Mouse (Mus musculus) MEL (cell line): ENCODE measurements around the gene Cic. TPM values are rescaled to one million over a fixed set of nuclear protein-coding genes. Genes with fewer than 3 reads are reported as not detected.

Experiments used
- DNase-seq: peaks from one replicate; pipeline ENCODE4 v3.0.0; 2011; ENCODE audit warnings: low read depth, low spot score
- H3K27ac ChIP-seq: 2 replicates; pipeline ENCODE4 v1.5.1; 2012; ENCODE audit warnings: low read depth, mild to moderate bottlenecking, control low read depth, low read length, moderate library complexity; ENCODE audit not compliant: control insufficient read depth
- H3K27me3 ChIP-seq, 2 experiments: fragments of 150-350 bp in 1 of 2; sonication (generic) in 1 of 2; 2 replicates each; pipeline ENCODE4 v1.6.1; 2012; ENCODE audit warnings: low read length in 2 of 2, mild to moderate bottlenecking in 2 of 2, improper control_type of control experiment in 1 of 2, moderate library complexity in 1 of 2; ENCODE audit not compliant: insufficient read depth in 2 of 2, control insufficient read depth in 1 of 2
- H3K36me3 ChIP-seq, 2 experiments: 2 replicates each; pipeline ENCODE4 v1.6.1; 2012 to 2014; ENCODE audit warnings: low read length in 2 of 2, improper control_type of control experiment in 1 of 2, inconsistent platforms in 1 of 2, mild to moderate bottlenecking in 1 of 2; ENCODE audit not compliant: insufficient read depth in 2 of 2, control insufficient read depth in 1 of 2
- H3K4me1 ChIP-seq, 2 experiments: fragments of 150-350 bp in 1 of 2; sonication (generic) in 1 of 2; 2 replicates each; pipeline ENCODE4 v1.6.1; 2012; ENCODE audit warnings: low read length in 2 of 2, improper control_type of control experiment in 1 of 2, mild to moderate bottlenecking in 1 of 2; ENCODE audit not compliant: insufficient read depth in 2 of 2, control insufficient read depth in 1 of 2
- H3K4me3 ChIP-seq, 2 experiments: fragments of 150-350 bp in 1 of 2; sonication (generic) in 1 of 2; 2 replicates each; pipeline ENCODE4 v1.5.1; 2012; ENCODE audit warnings: low read depth in 2 of 2, low read length in 2 of 2, mild to moderate bottlenecking in 2 of 2, moderate library complexity in 2 of 2, control low read depth in 1 of 2, improper control_type of control experiment in 1 of 2; ENCODE audit not compliant: control insufficient read depth in 1 of 2, insufficient read depth in 1 of 2
- H3K79me2 ChIP-seq: 2 replicates; pipeline ENCODE4 v1.6.1; 2012; ENCODE audit warnings: mild to moderate bottlenecking, low read length, moderate library complexity; ENCODE audit not compliant: control insufficient read depth, poor library complexity, insufficient read depth
- H3K9ac ChIP-seq: 2 replicates; pipeline ENCODE4 v1.6.1; 2012; ENCODE audit warnings: low read depth, mild to moderate bottlenecking, control low read depth, low read length, moderate library complexity; ENCODE audit not compliant: control insufficient read depth, poor library complexity, severe bottlenecking
- H3K9me3 ChIP-seq: fragments of 150-350 bp; sonication (generic); replicated peaks from 2 replicates; pipeline ENCODE4 v1.6.1; 2012; ENCODE audit warnings: mild to moderate bottlenecking, low read length, improper control_type of control experiment, moderate library complexity; ENCODE audit not compliant: insufficient read depth
- BHLHE40 ChIP-seq: IDR thresholded peaks from 2 replicates; pipeline ENCODE4 v1.6.1; 2012; ENCODE audit warnings: low read depth, mild to moderate bottlenecking, inconsistent platforms, low read length, improper control_type of control experiment, borderline replicate concordance
- CHD2 ChIP-seq: IDR thresholded peaks from 2 replicates; pipeline ENCODE4 v1.6.1; 2011; ENCODE audit warnings: low read length, improper control_type of control experiment
- ELF1 ChIP-seq: IDR thresholded peaks from 2 replicates; pipeline ENCODE4 v1.6.1; 2014; ENCODE audit warnings: low read depth, mild to moderate bottlenecking, inconsistent platforms, low read length, improper control_type of control experiment, moderate library complexity
- EP300 ChIP-seq, 2 experiments: IDR thresholded peaks; 2 replicates each; pipeline ENCODE4 v1.6.1; 2011; ENCODE audit warnings: improper control_type of control experiment in 2 of 2, low read length in 2 of 2, low read depth in 1 of 2, mild to moderate bottlenecking in 1 of 2
- ETS1 ChIP-seq: IDR thresholded peaks from 2 replicates; pipeline ENCODE4 v1.6.1; 2012; ENCODE audit warnings: low read depth, mild to moderate bottlenecking, inconsistent platforms, low read length, improper control_type of control experiment, moderate library complexity
- GATA1 ChIP-seq: IDR thresholded peaks from 2 replicates; pipeline ENCODE4 v1.6.1; 2011; ENCODE audit warnings: low read depth, low read length, improper control_type of control experiment
- JUND ChIP-seq: IDR thresholded peaks from 2 replicates; pipeline ENCODE4 v1.6.1; 2011; ENCODE audit warnings: low read depth, mild to moderate bottlenecking, improper control_type of control experiment, low read length
- KAT2A ChIP-seq: conservative IDR thresholded peaks from 2 replicates; pipeline ENCODE4 v1.6.1; 2012; ENCODE audit warnings: low read depth, low read length, improper control_type of control experiment, inconsistent platforms
- MAX ChIP-seq: IDR thresholded peaks from 2 replicates; pipeline ENCODE4 v1.6.1; 2011; ENCODE audit warnings: low read length, improper control_type of control experiment
- MAZ ChIP-seq: IDR thresholded peaks from 2 replicates; pipeline ENCODE4 v1.6.1; 2012; ENCODE audit warnings: low read depth, mild to moderate bottlenecking, inconsistent platforms, low read length, improper control_type of control experiment
- MXI1 ChIP-seq: IDR thresholded peaks from 2 replicates; pipeline ENCODE4 v1.6.1; 2011; ENCODE audit warnings: mild to moderate bottlenecking, low read depth, low read length, improper control_type of control experiment
- MYC ChIP-seq: IDR thresholded peaks from 2 replicates; pipeline ENCODE4 v1.6.1; 2011; ENCODE audit warnings: low read depth, mild to moderate bottlenecking, low read length, improper control_type of control experiment, moderate library complexity
- NRF1 ChIP-seq: IDR thresholded peaks from 2 replicates; pipeline ENCODE4 v1.6.1; 2014; ENCODE audit warnings: low read depth, mild to moderate bottlenecking, inconsistent platforms, low read length, improper control_type of control experiment, moderate library complexity; ENCODE audit not compliant: poor library complexity, insufficient read depth, severe bottlenecking
- POLR2A ChIP-seq, 2 experiments: IDR thresholded peaks; 2 replicates each; pipeline ENCODE4 v1.6.1; 2011 to 2012; ENCODE audit warnings: low read length in 2 of 2, mild to moderate bottlenecking in 2 of 2, control low read depth in 1 of 2, improper control_type of control experiment in 1 of 2, low read depth in 1 of 2, moderate library complexity in 1 of 2; ENCODE audit not compliant: control insufficient read depth in 1 of 2, insufficient read depth in 1 of 2, poor library complexity in 1 of 2
- POLR2AphosphoS2 ChIP-seq: IDR thresholded peaks from 2 replicates; pipeline ENCODE4 v1.6.1; 2011; ENCODE audit warnings: low read length, improper control_type of control experiment
- RCOR1 ChIP-seq: IDR thresholded peaks from 2 replicates; pipeline ENCODE4 v1.6.1; 2012; ENCODE audit warnings: low read depth, mild to moderate bottlenecking, inconsistent platforms, low read length, improper control_type of control experiment
- SIN3A ChIP-seq: IDR thresholded peaks from 2 replicates; pipeline ENCODE4 v1.6.1; 2012; ENCODE audit warnings: low read length, improper control_type of control experiment, inconsistent platforms
- TAL1 ChIP-seq: IDR thresholded peaks from 2 replicates; pipeline ENCODE4 v1.6.1; 2012; ENCODE audit warnings: mild to moderate bottlenecking, inconsistent platforms, low read length, moderate library complexity, mixed read lengths
- TBP ChIP-seq: IDR thresholded peaks from 2 replicates; pipeline ENCODE4 v1.8.0; 2011; ENCODE audit warnings: low read depth, low read length, improper control_type of control experiment
- TCF12 ChIP-seq: IDR thresholded peaks from 2 replicates; pipeline ENCODE4 v1.6.1; 2014; ENCODE audit warnings: low read depth, mild to moderate bottlenecking, inconsistent platforms, low read length, improper control_type of control experiment, moderate library complexity
- UBTF ChIP-seq: IDR thresholded peaks from 2 replicates; pipeline ENCODE4 v1.6.1; 2012; ENCODE audit warnings: low read depth, mild to moderate bottlenecking, inconsistent platforms, low read length, improper control_type of control experiment, moderate library complexity, borderline replicate concordance; ENCODE audit not compliant: insufficient read depth
- ZKSCAN1 ChIP-seq: IDR thresholded peaks from 2 replicates; pipeline ENCODE4 v1.6.1; 2012; ENCODE audit warnings: low read depth, mild to moderate bottlenecking, inconsistent platforms, low read length, improper control_type of control experiment, moderate library complexity
- ZMIZ1 ChIP-seq: IDR thresholded peaks from 2 replicates; pipeline ENCODE4 v1.6.1; 2012; ENCODE audit warnings: low read depth, mild to moderate bottlenecking, inconsistent platforms, low read length, improper control_type of control experiment, moderate library complexity
- ZNF384 ChIP-seq: IDR thresholded peaks from 2 replicates; pipeline ENCODE4 v1.6.1; 2012; ENCODE audit warnings: low read depth, mild to moderate bottlenecking, inconsistent platforms, low read length, improper control_type of control experiment
- polyA plus RNA-seq, 2 experiments: library from polyadenylated mRNA; stranded (reverse) in 1 of 2; unstranded in 1 of 2; fragments of >175 nt in 1 of 2; fragments of >200 nt in 1 of 2; gene quantifications; 2 replicates each; pipeline versions ENCODE4 v1.2.1 to v1.2.4; 2012; ENCODE audit warnings: low replicate concordance in 2 of 2, low read depth in 1 of 2; ENCODE audit not compliant: insufficient read length in 2 of 2, insufficient read depth in 1 of 2, missing spikeins in 1 of 2
- total RNA-seq: library from RNA; depleted of rRNA; stranded (reverse); fragments of 300-350 nt; gene quantifications from 2 replicates; pipeline ENCODE4 v1.2.3, GENCODE M21; 2012

Cic gene
- total and polyA plus RNA-seq, 3 experiments: 56.6 to 157 (median 157) TPM

- TF ChIP-seq MYC (no peak), BHLHE40 (no peak), KAT2A (no peak), ZMIZ1 (no peak), TBP (no peak), JUND (no peak), ZKSCAN1 (no peak), NRF1 (no peak), ZNF384 (no peak)
Observed at GRCm38 (mm10) chr7:25294495-25294894, 27.0 kb downstream of the Cic start (continued).

GRCm38 (mm10) chr7:25294960-25295722, 27.6 kb downstream of the Cic start:
- Histone ChIP-seq H3K9ac (no peak overlapping the region), H3K9me3 (no peaks in the 10 kb centered on the region), H3K27me3 (no peaks in the 10 kb centered on the region), H3K4me3 (no peak overlapping the region), H3K4me1 (peaks cover 3 to 21% of the 10 kb centered on the region in 2 experiments), H3K27ac (no peak overlapping the region), H3K79me2 (peaks cover 5% of the 10 kb centered on the region; the same call in 1 of the 2 replicates), H3K36me3 (peaks cover 3 to 13% of the 10 kb centered on the region in 2 experiments)
- DNase-seq: no peak
- TF ChIP-seq POLR2AphosphoS2 (peak; percentile 54; the same call in 1 of the 2 replicates), ZMIZ1 (peak; percentile 39; the same call in 1 of the 2 replicates), TBP (no peak)

- H3K79me2 ChIP-seq: peaks cover 5% of the 10 kb centered on the region; the same call in 1 of the 2 replicates
- no peaks in the 10 kb centered on the region for H3K27me3 ChIP-seq
- H3K36me3 ChIP-seq: peaks cover 0 to 10% of the 10 kb centered on the region in 2 experiments; a peak in 2 of 4 replicates
- DNase-seq: peak; percentile 76
- peak overlapping the region; percentile 74 for H3K9ac ChIP-seq
- peak overlapping the region; percentile 76 to 82 for H3K4me3 ChIP-seq
- peak overlapping the region; percentile 72 for H3K27ac ChIP-seq
- H3K9me3 ChIP-seq: no peaks in the 10 kb centered on the region
- peaks cover 3 to 16% of the 10 kb centered on the region in 2 experiments for H3K4me1 ChIP-seq
- TF ChIP-seq TCF12 (peak; percentile 58; the same call in 1 of the 2 replicates), MXI1 (peak; percentile 60; the same call in 1 of the 2 replicates), RCOR1 (peak; percentile 64), MAZ (peak; percentile 79; the same call in 1 of the 2 replicates), ZKSCAN1 (no peak), UBTF (no peak), ELF1 (peak; percentile 47), POLR2A (IDR thresholded peaks at IDR 0.05; ENCODE audit: control insufficient read depth in 1 of 2, insufficient read depth in 1 of 2, low read depth in 1 of 2, low read length in 2 of 2, poor library complexity in 1 of 2) (0 out of 4 replicates have a peak, but pooled peaks of 1 of the 2 experiments have one; percentile 22), MYC (peak; percentile 63; the same call in 1 of the 2 replicates), TAL1 (peak; percentile 9; the same call in 1 of the 2 replicates), GATA1 (peak; percentile 85), ZMIZ1 (no peak), NRF1 (0 out of 2 replicates have a peak, but pooled peaks have one; percentile 37), CHD2 (no peak), ETS1 (peak; percentile 48; the same call in 1 of the 2 replicates), EP300 (IDR thresholded peaks at IDR 0.05; ENCODE audit: low read depth in 1 of 2, low read length in 2 of 2) (peak in 1 of 2 experiments; percentile 50; a peak in 3 of 4 replicates), SIN3A (peak; percentile 45), MAX (peak; percentile 46), BHLHE40 (peak; percentile 47; the same call in 1 of the 2 replicates)
Observed at GRCm38 (mm10) chr7:25296945-25297453, 29.5 kb downstream of the Cic start.
